Mouse (Mus musculus) forebrain, embryonic 10.5 days (tissue): Measurements from ENCODE around the gene Gm20594. TPM values are rescaled to one million over a fixed set of nuclear protein-coding genes. Genes with fewer than 3 reads are reported as not detected.

Source experiments
- DNase-seq: peaks from one replicate; pipeline ENCODE4 v3.0.0-alpha.2; 2017; ENCODE audit warnings: low spot score; ENCODE audit errors: extremely low spot score
- H3K27ac ChIP-seq: fragments of 300-500 bp; sonication (generic); 2 replicates; pipeline ENCODE4 v1.5.1; 2016; ENCODE audit warnings: mild to moderate bottlenecking
- H3K27me3 ChIP-seq: fragments of 300-500 bp; sonication (generic); 2 replicates; pipeline ENCODE4 v1.6.1; 2016; ENCODE audit warnings: mild to moderate bottlenecking; ENCODE audit not compliant: poor library complexity, severe bottlenecking
- H3K36me3 ChIP-seq: fragments of 300-500 bp; sonication (generic); replicated peaks from 2 replicates; pipeline ENCODE4 v1.6.1; 2016; ENCODE audit warnings: mild to moderate bottlenecking, moderate library complexity
- H3K4me1 ChIP-seq: fragments of 300-500 bp; sonication (generic); 2 replicates; pipeline ENCODE4 v1.6.1; 2016
- H3K4me3 ChIP-seq: fragments of 300-500 bp; sonication (generic); 2 replicates; pipeline ENCODE4 v1.5.1; 2016; ENCODE audit warnings: mild to moderate bottlenecking, moderate library complexity
- H3K9me3 ChIP-seq: fragments of 300-500 bp; sonication (generic); 2 replicates; pipeline ENCODE4 v1.6.1; 2016; ENCODE audit warnings: mild to moderate bottlenecking, moderate library complexity
- WGBS: fragments of 180-500 bp; shearing (Covaris S2); methylation state at CpG from one replicate; pipeline ENCODE4 v1.1.7; 2016; 5-methylcytosine and 5-hydroxymethylcytosine counted together
- polyA plus RNA-seq: library from polyadenylated mRNA; unstranded; fragments of >200 nt; fragmentation: Nextera tagmentation; extraction: Ambion mirVana; gene quantifications from 2 replicates; pipeline ENCODE4 v1.2.1, GENCODE M21; 2016

Gene Gm20594
- polyA plus RNA-seq, result not detected in 2 replicates

DNA sequence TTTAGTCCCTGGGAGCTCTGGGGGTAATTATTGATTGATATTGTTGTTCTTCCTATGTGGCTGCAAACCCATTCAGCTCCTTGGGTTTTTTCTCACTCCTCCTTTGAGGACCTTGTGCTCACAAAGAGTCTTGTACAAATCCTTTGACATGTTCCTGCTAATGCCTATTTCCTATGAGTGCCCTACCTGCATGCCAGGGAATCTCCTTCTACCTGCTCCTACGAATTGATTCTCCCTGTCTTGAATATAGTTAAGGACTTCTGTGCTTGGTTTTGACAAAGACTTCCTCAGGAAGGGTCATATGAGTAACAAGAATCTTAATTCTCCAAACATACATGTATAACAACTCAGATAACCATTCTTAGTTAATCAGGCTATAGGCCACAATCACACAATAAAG is at the start of gene Gm20594:
TSS of gene Gm20594 (plus strand) at position 301 of the 400 bp plus-strand sequence.
- no peaks in the 10 kb centered on the region for H3K36me3 ChIP-seq
- 74% methylated on average over 1 of the region's 1 CpGs for WGBS

GRCm38 (mm10) chr6:79818114-79818513 is 398 bp downstream of the Gm20594 start:
- Histone ChIP-seq H3K27ac (no peak overlapping the region), H3K4me3 (no peak overlapping the region), H3K36me3 (no peaks in the 10 kb centered on the region), H3K27me3 (no peaks in the 10 kb centered on the region), H3K4me1 (no peaks in the 10 kb centered on the region), H3K9me3 (no peaks in the 10 kb centered on the region)
- 85% methylated on average over 4 of the region's 4 CpGs for WGBS
- no peak for DNase-seq

More for the DNA sequence above, at the start of gene Gm20594:
- no peaks in the 10 kb centered on the region for H3K27me3 ChIP-seq
- DNase-seq, result no peak
- no peak within 1 kb of the TSS for H3K27ac ChIP-seq
- no peak within 1 kb of the TSS for H3K4me3 ChIP-seq
- H3K9me3 ChIP-seq, result no peaks in the 10 kb centered on the region
- no peaks in the 10 kb centered on the region for H3K4me1 ChIP-seq

GRCm38 (mm10) chr6:79833845-79834244 is 16.1 kb downstream of the Gm20594 start:
- WGBS, result 90% methylated on average over 4 of the region's 4 CpGs
- H3K4me3 ChIP-seq, result no peak overlapping the region
- H3K4me1 ChIP-seq, result no peaks in the 10 kb centered on the region
- H3K27ac ChIP-seq, result no peak overlapping the region
- peaks cover 5% of the 10 kb centered on the region; the same call in 1 of the 2 replicates for H3K9me3 ChIP-seq
- no peaks in the 10 kb centered on the region for H3K36me3 ChIP-seq
- DNase-seq, result no peak
- no peaks in the 10 kb centered on the region for H3K27me3 ChIP-seq

DNA sequence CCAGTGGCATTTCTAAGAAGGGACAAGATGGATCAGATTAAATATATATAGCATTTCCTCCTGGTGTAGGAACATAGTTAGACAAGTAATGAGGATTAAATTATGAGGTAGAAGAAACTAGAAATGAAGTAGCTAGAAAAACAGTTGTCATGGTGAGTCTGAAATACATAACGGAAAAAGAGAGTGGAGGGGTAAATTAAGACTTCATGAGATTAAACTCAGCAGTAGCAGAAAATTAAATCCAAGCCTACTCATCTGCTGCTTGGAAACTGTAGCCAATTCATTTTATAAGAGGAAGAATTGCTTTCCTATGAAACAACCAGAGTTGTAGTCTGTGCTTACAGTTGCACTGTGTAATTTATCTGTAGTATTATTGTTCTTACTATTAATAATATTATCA is 29.1 kb downstream of the Gm20594 start:
- H3K36me3 ChIP-seq, result no peaks in the 10 kb centered on the region
- no peak overlapping the region for H3K4me3 ChIP-seq
- H3K9me3 ChIP-seq, result no peaks in the 10 kb centered on the region
- no peak overlapping the region for H3K27ac ChIP-seq
- no peaks in the 10 kb centered on the region for H3K4me1 ChIP-seq
- no peak for DNase-seq
- no peaks in the 10 kb centered on the region for H3K27me3 ChIP-seq
- 86% methylated on average over 1 of the region's 1 CpGs for whole genome bisulfite sequencing

Other genes starting within 250 kb of the Gm20594 start
- gene Lrrtm4, start 201.0 kb downstream of the Gm20594 start, polyA plus RNA-seq, result 0.31 and 1.4 TPM in 2 replicates